Mouse (Mus musculus): ENCODE measurements around the gene Tmsb4x. TPM values are rescaled to one million over a fixed set of nuclear protein-coding genes. Genes with fewer than 3 reads are reported as not detected.

The Tmsb4x gene
- total RNA-seq, 2 experiments from 2014 or later = 2,084 to 2,121 TPM

DNA sequence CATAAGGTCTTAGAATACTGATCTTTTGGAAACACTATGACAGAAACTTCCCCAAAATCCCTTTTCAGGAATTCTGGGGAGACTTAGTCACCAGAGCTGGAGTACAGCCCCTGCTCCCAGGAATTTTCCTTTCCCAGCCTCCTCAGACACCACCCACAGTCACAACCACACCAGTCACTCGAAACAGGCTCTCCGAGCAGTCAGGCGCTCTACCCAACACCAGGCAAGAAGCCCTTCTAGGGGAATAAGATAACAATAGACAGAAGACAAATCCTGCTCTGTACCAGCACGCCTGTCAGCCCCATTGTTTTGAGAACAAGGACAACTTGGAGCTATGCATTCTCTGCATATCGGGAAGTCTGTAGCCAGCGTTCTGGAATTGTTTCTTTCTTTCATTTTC is 25.6 kb downstream of the Tmsb4x start:
- DNase-seq (ENCODE audit: low spot score in 2 of 2) = no peak

DNA sequence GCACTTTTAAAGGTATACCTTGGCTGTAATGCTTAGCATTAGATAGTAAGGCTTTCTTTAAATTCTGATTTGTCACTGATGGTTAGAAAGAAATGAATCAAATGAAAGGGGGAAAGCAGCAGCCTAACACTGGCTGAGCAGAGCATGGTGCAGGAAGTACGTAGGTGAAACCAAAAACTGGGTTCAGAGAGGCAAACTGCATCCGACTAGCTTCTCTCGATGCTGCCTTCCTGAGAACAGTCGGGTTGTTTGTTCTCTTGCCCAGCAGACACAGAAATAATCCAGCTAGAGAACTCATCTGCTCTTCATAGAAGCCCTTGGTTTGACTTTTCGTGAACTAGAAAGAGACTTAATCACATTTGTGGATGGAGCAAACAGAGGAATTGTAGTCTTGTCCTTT is 26.7 kb downstream of the Tmsb4x start:
- no peak for DNase-seq (ENCODE audit: low spot score in 2 of 2)

DNA sequence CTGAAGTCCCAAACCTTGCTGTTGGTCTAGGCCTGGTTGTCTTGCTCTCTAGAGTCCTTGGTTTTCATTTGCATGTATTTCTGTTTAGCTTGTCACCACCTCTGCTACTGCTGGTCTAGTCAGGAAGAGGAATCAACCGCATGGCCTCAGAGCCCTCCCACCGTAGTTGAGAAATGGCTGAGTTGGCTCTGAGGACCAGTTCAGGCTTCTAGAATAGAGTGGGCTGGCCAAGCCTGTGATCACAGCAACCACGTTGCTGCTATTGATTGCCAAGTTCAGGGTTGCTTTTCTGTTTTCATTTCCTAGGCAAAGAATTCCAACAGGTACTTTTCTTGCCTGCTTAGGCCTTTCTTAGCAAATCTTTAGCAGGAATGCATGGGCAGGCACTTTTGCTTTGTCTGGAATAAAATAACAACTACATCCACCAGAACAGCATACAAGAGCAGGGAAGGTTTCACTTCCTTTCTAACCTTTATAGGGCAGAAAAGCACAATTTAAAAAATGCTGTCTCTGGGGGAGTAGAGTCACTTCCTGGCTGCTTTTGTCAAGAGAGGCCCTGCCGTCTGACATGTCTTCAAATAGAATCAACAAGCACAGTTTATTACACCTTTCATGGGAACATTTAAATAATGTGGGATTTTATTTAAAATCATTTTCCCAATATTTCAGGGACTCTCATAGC is 29.0 kb downstream of the Tmsb4x start:
- DNase-seq (ENCODE audit: low spot score in 2 of 2) = no peak

DNA sequence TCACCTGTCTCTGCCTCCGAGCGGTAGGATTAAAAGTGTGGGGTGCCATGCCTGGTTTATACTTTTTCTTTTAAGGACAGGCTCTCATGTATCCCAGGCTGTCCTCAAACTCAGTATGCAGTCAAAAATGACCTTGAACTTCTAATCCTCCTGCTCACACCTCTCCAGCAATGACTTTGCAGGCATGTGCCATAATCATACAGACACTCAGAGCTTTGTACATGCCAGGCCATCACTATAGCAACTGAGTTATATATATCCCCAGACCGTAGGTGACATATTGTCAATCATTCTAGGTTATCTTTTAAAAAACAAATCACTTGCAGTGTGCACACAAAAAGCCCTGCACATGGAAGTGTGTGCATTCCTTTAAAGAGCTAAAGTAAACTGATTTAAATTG is 29.6 kb downstream of the Tmsb4x start:
- no peak for DNase-seq (ENCODE audit: low spot score in 2 of 2)

DNA sequence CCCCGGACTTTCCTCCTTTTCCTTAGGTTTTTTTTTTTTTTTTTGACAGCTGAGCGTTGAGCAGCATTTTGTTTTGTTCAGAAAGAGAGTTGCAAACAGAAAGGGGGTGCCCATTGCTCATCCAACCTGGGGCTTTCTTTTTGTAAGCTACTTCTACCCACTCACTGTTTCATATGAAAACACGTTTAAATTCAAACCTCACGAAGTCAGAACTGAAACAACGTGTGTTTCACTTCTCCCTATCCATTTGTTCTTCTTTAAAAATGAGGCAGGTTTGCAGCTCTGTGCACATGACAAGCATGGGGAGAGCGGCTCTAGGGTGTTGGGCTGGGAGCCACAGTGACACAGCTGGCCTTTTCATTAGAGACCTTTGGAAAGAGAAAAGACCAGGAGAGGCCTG is 33.8 kb downstream of the Tmsb4x start:
- DNase-seq (ENCODE audit: low spot score in 2 of 2) = no peak

DNA sequence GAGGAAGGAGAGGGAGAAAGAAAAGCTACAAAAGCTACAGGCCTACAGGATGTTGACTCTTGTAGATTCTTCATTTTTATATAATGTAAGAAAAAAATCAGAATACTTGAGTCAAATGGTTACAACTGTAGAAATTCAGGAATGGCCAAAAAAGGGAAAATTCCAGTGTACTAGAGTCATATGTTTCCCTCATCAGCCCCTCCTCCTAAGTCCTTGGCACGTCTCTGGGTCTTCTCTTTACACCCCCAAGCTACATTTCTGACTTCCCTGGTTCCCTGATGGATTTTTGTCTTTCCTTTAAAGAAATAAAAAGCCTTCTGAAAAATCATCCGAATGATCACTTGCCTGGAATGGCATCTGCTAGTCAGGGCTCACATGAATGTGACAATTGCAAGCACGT is 34.8 kb downstream of the Tmsb4x start:
- DNase-seq (ENCODE audit: low spot score in 2 of 2) = no peak

DNA sequence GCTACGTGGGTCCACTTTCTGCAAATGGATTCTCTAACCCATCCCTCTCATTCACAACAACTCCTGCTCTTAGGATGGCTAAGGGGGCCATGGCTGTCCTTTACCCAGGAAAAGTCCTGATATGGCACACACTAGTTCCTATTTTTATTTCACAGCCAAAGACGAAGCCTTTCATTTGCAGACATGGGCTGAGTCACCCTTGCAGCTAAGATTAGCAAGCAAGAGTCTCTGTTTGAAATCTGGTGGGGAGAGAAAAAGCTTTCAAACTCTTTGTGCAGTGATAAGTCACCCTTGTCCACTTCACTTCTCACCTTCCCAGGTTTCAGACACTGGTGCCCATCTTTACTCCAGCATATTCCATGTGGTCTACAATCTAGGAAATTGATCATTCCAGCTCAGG is 36.9 kb downstream of the Tmsb4x start:
- DNase-seq (ENCODE audit: low spot score in 2 of 2) = no peak

DNA sequence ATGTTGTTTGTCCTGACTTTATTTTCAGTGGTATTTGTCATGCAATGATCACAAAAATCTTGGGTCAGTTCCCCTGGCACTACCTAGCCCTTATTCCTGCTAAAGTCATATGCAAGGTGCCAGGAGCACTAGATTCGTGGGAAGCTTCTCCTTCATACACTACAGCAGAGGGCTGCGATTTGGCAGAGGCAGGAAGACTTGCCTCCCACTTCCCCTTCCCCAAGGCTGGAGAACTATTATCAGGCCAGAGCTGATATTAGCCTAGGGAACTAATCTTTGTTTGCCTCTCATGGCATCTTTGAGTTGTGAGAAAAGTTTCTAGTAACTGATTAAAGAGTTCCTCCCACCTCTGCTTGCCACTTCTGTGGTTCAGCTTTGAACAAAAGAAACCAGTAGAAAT is 37.8 kb downstream of the Tmsb4x start:
- DNase-seq (ENCODE audit: low spot score in 2 of 2) = no peak

DNA sequence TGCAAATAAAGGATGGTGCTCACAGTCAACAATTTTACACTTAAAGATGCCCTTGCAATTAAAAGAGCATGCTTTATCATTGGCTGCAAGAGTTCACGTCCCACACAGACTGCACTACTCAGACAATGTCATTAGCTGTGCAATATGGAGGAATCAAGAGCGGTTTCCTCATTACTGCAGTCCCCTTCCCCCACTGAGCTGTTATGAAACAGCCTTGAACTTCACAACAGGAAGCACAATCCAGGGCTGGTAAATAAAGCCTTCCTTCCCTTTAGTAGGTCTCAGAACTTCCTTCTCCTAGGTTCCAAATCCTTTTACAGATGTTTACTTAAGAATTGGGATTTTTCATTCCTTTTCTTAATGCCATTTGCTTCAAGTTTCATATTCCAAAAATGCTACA is 41.8 kb downstream of the Tmsb4x start:
- no peak for DNase-seq (ENCODE audit: low spot score in 2 of 2)

DNA sequence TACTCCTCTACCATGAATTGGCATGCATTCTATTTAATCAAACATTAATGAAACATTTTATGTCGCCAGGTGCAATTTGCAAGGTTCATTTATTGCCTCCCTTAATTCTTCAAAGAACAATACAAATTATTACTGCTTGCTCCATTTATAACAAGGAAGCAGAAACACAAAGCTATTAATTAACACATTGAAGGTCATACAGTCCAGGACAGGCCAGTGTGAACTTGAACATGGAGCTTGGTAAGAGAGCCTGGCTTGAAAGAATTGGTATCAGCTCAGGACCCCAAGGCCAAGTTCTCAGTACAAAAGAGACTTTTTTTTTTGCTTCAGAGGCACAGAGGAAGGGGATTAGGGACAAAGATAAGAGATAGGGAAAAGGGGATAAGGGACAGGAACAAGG is 43.1 kb downstream of the Tmsb4x start:
- DNase-seq (ENCODE audit: low spot score in 2 of 2) = no peak

DNA sequence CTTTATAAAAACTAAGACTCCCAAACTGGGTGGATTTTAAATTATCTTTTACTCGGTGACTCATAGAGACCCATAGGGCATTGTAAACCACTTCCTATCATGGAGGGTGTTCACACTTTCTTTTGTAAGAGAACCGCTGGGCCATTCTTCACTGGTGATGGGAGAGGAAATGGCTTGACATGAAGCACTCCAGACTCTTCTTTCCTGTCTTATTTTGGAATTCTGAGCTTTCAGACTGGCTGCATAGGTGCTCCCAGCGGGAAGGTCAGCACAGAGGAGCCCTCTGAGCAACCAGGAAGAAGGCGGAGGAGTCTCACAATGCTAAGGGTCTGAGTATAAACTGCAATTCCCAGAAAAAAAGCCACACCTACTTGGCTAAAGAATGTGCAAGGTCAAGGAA is 51.4 kb downstream of the Tmsb4x start:
- DNase-seq (ENCODE audit: low spot score in 2 of 2) = no peak

Other genes starting within 250 kb of the Tmsb4x start
- not detected for gene Tlr8, start 55.0 kb upstream of the Tmsb4x start, total RNA-seq (2021)
- 1 to 10 TPM; 3.2 to 3.7 TPM for gene Tlr7, start 121.2 kb upstream of the Tmsb4x start, total RNA-seq (2021)
- 10 to 100 TPM; 22.1 to 24.8 TPM for gene Prps2, start 173.4 kb upstream of the Tmsb4x start, total RNA-seq (2021)